Mouse (Mus musculus): ENCODE results near the gene Sema3b.

- TF ChIP-seq CTCF (IDR thresholded peaks at IDR 0.05; ENCODE audit: insufficient read depth, low read length) (no peak), POLR2A (IDR thresholded peaks at IDR 0.05; ENCODE audit: borderline replicate concordance, extremely low read depth, low read depth, low read length) (no peak)
Observed at GRCm38 (mm10) chr9:107547957-107548356, 61.1 kb downstream of the Sema3b start.

All from lung, adult 2 months (tissue).